Mouse (Mus musculus): ENCODE measurements around the gene Baiap2l1. TPM values are rescaled to one million over a fixed set of nuclear protein-coding genes. Genes with fewer than 3 reads are reported as not detected.
A peak's percentile ranks its signal among the peaks of the same experiment; 100 is the strongest.

Baiap2l1 gene
- polyA plus RNA-seq, 1 experiment from 2014 or later, result 2.3 TPM

DNA sequence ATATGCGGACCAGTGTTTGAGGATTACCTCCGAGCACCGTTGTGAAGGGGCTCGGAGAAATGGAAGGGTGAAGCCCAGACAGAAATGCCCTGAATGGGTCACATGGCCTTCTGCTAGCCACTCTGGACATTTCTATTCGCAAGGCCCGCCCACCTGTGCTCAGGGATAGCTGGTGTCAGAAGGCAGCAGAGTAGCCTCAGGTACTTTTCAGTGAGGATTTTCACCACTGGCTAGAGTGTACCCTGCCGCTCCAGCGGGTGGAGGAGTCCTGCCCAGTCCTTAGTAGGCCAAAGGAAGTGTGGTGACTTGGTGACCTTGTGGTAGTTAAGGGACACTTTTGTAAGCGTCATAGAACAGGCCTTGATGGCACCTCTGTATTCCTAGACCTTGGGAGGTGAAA, 96.6 kb downstream of the Baiap2l1 start:
- 89% methylated on average over 9 of the region's 9 CpGs for WGBS
- Histone ChIP-seq H3K4me1 (replicated peaks) (peaks cover 41% of the 10 kb centered on the region), H3K4me2 (no peak overlapping the region), H3K9ac (no peak overlapping the region), H3K27ac (replicated peaks) (no peak overlapping the region), H3K27me3 (no peaks in the 10 kb centered on the region), H3K9me3 (no peaks in the 10 kb centered on the region), H3K36me3 (peaks cover 10% of the 10 kb centered on the region), H3K4me3 (no peak overlapping the region)
- no peak for ATAC-seq (ENCODE audit: low FRiP score, low read depth)

DNA sequence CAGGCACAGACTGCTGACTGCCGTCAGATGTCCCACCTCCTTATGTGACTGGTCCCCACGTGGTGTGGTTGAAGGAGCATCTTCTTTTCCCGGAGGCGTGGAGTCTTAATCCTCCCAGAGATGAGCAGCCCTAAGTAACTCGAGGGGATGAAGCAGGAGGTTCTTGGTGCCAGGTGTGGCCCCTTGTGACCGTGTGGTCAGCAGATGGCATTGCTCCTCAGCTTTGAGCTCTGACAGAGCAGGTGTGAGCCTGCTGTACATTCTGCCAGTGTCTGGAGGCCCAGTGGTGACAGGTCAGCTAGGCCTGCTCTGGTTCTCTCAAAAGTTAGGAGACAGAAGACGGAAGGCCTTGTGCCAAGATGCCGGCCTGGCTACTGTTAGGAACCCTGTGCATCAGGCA, 97.4 kb downstream of the Baiap2l1 start:
- Histone ChIP-seq H3K27ac (replicated peaks) (no peak overlapping the region), H3K4me3 (no peak overlapping the region), H3K9ac (no peak overlapping the region), H3K27me3 (no peaks in the 10 kb centered on the region), H3K4me2 (no peak overlapping the region), H3K4me1 (replicated peaks) (peaks cover 43% of the 10 kb centered on the region), H3K9me3 (no peaks in the 10 kb centered on the region), H3K36me3 (peaks cover 10% of the 10 kb centered on the region)
- 85% methylated on average over 8 of the region's 8 CpGs for WGBS
- no peak for ATAC-seq (ENCODE audit: low FRiP score, low read depth)

DNA sequence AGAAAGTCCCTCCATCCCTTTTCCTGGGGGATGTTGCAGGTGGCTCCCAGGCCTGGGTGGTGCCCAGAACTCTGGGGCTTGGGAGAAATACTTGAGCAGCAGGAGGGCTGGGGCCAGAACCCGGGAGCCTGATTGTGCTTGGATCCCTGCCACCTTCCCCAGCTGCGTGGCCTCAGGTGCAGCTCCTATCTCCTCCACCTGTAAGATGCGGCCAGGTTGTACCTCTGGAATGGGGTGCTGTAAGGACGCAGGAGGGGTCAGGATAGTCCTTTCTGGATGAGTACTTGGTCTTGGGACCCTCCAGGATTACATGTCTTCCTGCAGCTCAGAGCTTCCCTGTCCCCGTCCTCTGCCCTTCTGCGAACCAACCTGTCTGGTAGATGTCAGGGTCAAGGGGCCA, 98.7 kb downstream of the Baiap2l1 start:
- Histone ChIP-seq H3K27ac (replicated peaks) (no peak overlapping the region), H3K4me3 (no peak overlapping the region), H3K4me2 (no peak overlapping the region), H3K9me3 (no peaks in the 10 kb centered on the region), H3K36me3 (peaks cover under 1% of the 10 kb centered on the region), H3K4me1 (replicated peaks) (peaks cover 48% of the 10 kb centered on the region), H3K9ac (0 out of 2 replicates have a peak overlapping the region, but pooled peaks have one; percentile 19), H3K27me3 (no peaks in the 10 kb centered on the region)
- no peak for ATAC-seq (ENCODE audit: low FRiP score, low read depth)
- WGBS, result 67% methylated on average over 6 of the region's 6 CpGs

DNA sequence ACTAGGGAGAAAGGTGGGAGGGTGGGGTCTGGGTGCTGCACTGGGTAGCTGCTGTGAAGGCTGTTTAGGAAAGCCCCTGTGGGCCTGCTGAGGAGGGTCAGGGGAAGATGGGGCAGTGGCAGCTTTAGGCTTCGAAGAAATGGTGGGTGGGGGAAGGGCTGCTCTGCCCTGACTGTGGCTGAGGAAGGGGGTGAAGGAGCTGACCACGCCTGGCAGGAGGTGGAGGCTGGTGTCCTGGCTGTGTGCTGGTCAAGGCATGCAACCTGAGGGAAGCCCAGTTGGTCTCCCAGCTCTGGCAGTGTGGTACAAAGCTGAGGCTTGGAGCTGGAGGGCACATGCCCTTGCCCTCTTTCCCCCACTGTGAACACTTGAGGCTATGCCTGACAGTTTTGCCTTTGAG, 99.2 kb downstream of the Baiap2l1 start:
- H3K9me3 ChIP-seq, result no peaks in the 10 kb centered on the region
- H3K4me2 ChIP-seq, result peak overlapping the region; percentile 75
- H3K4me1 ChIP-seq (replicated peaks), result peaks cover 49% of the 10 kb centered on the region
- no peaks in the 10 kb centered on the region; the same call in 1 of the 2 replicates for H3K36me3 ChIP-seq
- WGBS, result 24% methylated on average over 2 of the region's 2 CpGs
- H3K27ac ChIP-seq (replicated peaks), result no peak overlapping the region
- no peak for ATAC-seq (ENCODE audit: low FRiP score, low read depth)
- H3K27me3 ChIP-seq, result no peaks in the 10 kb centered on the region
- peak overlapping the region; percentile 19; the same call in 1 of the 2 replicates for H3K9ac ChIP-seq
- H3K4me3 ChIP-seq, result peak overlapping the region; percentile 83; the same call in 1 of the 2 replicates

DNA sequence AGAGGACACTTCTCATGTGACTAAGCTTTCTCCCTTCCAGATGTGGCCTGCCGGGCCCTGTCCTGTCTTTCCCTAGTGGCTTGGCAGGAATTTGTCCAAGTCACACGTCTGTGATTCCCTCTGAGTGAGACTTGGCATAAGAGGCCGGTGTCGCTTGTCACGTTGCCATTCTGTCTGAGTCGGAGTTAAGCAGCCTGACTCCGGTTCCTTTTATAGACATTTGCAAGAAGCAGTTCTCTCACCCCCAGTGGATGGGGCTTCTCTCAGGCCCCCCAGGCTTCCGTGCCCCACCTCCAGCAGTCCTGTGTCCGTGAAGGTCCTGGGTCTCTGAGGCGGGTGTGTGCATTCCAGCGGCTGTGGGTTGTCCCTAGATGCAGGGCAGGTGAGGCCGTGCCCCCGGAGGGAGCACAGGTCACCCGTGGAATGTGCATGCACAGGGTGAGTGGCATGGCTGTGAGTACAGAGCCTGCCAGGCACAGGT, 99.7 kb downstream of the Baiap2l1 start:
- ATAC-seq (ENCODE audit: low FRiP score, low read depth), result no peak
- Histone ChIP-seq H3K27me3 (no peaks in the 10 kb centered on the region), H3K4me1 (replicated peaks) (peaks cover 49% of the 10 kb centered on the region), H3K4me2 (peak overlapping the region; percentile 75), H3K9me3 (no peaks in the 10 kb centered on the region), H3K27ac (replicated peaks) (no peak overlapping the region), H3K36me3 (no peaks in the 10 kb centered on the region; the same call in 1 of the 2 replicates), H3K9ac (peak overlapping the region; percentile 19; the same call in 1 of the 2 replicates), H3K4me3 (peak overlapping the region; percentile 83)
- WGBS, result 30% methylated on average over 14 of the region's 14 CpGs

DNA sequence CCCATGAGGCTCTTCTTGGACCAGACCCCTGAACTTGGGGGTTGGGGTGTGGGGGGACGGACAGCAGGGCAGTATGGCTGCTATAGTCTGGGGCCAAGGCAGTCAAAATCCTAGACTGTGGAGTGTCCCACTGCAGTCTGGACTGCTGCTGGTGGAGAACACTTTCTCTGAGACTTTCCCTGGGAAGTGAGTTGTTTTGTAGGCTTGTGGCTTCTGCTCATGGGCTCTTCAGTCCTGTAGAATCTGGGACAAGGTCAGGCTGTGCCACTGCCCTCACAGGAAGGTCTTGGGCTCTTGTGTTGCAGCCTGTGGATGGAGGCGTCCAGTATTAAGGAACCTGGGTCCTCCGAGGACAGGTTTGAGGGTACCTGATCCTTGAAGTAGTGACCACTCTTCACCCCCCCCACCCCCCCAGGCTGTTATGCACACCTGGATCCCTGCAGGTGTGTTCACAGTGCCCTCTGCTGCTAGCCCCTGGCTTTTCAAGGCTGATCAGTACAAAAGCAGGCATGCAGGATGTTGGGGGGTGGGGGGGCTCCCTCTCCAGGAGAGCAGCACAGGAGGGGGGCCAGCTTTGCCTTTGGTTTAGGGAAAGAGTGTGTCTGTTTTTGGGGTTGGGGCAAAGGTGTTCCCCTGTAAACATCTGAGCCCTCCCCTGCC, 100.3 kb downstream of the Baiap2l1 start:
- no peak for ATAC-seq (ENCODE audit: low FRiP score, low read depth)
- no peak overlapping the region for H3K27ac ChIP-seq (replicated peaks)
- peak overlapping the region; percentile 75 for H3K4me2 ChIP-seq
- no peaks in the 10 kb centered on the region for H3K9me3 ChIP-seq
- no peaks in the 10 kb centered on the region for H3K36me3 ChIP-seq
- H3K4me1 ChIP-seq (replicated peaks), result peaks cover 47% of the 10 kb centered on the region
- WGBS, result 77% methylated on average over 3 of the region's 3 CpGs
- peak overlapping the region; percentile 83 for H3K4me3 ChIP-seq
- H3K9ac ChIP-seq, result peak overlapping the region; percentile 87; the same call in 1 of the 2 replicates
- no peaks in the 10 kb centered on the region for H3K27me3 ChIP-seq

DNA sequence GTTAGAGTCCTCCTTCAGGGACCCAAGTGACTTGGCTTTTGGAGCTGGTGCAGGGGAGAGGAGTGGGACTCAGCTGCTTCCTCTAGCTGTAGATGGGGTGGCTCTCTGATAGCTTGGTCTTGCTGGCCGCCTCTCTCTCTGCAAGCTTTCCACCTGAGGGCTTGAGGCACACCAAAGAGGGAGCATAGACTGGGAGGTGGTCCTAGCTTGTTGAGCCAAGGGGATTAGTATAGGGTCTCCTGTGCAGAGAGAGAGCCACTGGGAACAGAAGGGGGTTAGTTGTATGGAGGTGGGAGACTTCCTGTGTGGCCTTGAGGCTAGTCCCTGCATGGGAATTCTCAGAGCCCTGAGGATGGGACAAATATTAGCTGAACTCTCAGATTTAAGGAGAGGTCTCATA, 101.0 kb downstream of the Baiap2l1 start:
- 38% methylated on average over 1 of the region's 1 CpGs for WGBS
- H3K9me3 ChIP-seq, result no peaks in the 10 kb centered on the region
- no peak overlapping the region; the same call in 1 of the 2 replicates for H3K27ac ChIP-seq (replicated peaks)
- no peaks in the 10 kb centered on the region for H3K27me3 ChIP-seq
- peak overlapping the region; percentile 75 for H3K4me2 ChIP-seq
- peak overlapping the region; percentile 87 for H3K9ac ChIP-seq
- ATAC-seq (ENCODE audit: low FRiP score, low read depth), result no peak
- peaks cover 47% of the 10 kb centered on the region for H3K4me1 ChIP-seq (replicated peaks)
- peak overlapping the region; percentile 83 for H3K4me3 ChIP-seq
- no peaks in the 10 kb centered on the region for H3K36me3 ChIP-seq

DNA sequence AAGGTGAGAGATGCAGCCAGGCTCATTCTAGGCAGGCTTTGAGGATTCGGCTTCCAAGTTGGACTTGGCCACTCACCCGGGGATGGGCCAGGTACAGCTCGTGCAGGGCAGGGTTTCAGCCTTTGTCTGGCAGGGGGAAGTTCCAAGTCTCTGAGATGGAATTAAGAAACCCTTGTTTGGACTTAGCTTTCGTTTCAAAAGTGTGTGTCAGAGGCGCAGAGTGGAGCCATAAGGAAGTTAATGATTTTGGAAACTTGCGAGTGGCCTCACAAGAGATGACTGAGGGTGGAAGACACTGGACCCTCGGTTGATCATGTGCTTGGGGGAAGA, 101.4 kb downstream of the Baiap2l1 start:
- Histone ChIP-seq H3K36me3 (no peaks in the 10 kb centered on the region), H3K9ac (peak overlapping the region; percentile 87), H3K9me3 (no peaks in the 10 kb centered on the region), H3K4me3 (peak overlapping the region; percentile 83), H3K4me1 (replicated peaks) (peaks cover 44% of the 10 kb centered on the region), H3K4me2 (peak overlapping the region; percentile 75), H3K27me3 (no peaks in the 10 kb centered on the region), H3K27ac (replicated peaks) (peak overlapping the region; percentile 84)
- 10% methylated on average over 7 of the region's 7 CpGs for WGBS
- ATAC-seq (ENCODE audit: low FRiP score, low read depth), result no peak

DNA sequence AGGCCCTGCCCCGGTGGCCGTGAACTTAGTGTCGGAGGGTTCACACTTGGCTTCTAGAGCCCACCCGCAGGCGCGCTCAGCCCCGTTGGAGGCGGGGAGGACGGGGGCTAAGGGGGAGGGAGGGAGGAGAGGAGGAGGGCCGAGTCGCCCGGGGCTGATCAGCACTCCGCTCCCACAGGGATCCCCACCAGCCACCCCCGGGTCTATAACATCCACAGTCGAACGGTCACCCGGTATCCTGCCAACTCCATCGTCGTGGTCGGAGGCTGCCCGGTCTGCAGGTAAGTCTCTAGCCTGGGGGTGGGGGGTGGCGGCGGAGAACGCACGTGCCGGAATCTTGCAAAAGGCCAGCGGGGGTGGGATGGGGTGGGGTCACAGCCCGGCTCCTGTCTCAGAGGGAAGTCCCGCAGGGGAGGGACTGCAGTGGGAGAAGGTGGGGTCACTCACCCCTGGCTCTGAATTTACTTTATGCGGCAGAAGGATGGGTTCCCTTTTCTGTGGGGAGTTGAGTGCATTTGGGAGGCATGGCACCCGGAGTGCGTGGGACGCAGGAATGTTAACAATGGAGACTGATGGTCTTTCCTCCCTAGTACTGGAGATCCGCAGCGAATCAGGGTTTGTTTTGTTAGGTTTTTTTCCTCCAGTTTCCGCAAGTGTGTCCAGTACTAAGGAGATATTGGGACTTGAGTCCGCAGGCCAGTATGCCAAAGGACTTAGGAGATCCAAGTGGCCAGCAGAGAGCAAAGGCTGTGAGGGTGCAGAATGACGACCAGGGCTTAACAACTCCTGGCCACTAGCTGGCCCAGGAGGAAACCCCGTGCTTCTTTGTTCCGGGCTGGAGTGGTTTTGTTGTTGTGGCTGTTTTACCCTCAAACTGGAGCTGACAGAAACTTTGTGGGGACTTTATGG, 102.0 kb downstream of the Baiap2l1 start:
- Histone ChIP-seq H3K36me3 (no peaks in the 10 kb centered on the region), H3K27ac (replicated peaks) (peak overlapping the region; percentile 84), H3K9ac (peak overlapping the region; percentile 87), H3K4me2 (peak overlapping the region; percentile 75), H3K4me1 (replicated peaks) (peaks cover 41% of the 10 kb centered on the region), H3K4me3 (peak overlapping the region; percentile 83), H3K9me3 (no peaks in the 10 kb centered on the region), H3K27me3 (no peaks in the 10 kb centered on the region)
- WGBS, result under 1% methylated on average over 30 of the region's 40 CpGs
- ATAC-seq (ENCODE audit: low FRiP score, low read depth), result peak; percentile 37

DNA sequence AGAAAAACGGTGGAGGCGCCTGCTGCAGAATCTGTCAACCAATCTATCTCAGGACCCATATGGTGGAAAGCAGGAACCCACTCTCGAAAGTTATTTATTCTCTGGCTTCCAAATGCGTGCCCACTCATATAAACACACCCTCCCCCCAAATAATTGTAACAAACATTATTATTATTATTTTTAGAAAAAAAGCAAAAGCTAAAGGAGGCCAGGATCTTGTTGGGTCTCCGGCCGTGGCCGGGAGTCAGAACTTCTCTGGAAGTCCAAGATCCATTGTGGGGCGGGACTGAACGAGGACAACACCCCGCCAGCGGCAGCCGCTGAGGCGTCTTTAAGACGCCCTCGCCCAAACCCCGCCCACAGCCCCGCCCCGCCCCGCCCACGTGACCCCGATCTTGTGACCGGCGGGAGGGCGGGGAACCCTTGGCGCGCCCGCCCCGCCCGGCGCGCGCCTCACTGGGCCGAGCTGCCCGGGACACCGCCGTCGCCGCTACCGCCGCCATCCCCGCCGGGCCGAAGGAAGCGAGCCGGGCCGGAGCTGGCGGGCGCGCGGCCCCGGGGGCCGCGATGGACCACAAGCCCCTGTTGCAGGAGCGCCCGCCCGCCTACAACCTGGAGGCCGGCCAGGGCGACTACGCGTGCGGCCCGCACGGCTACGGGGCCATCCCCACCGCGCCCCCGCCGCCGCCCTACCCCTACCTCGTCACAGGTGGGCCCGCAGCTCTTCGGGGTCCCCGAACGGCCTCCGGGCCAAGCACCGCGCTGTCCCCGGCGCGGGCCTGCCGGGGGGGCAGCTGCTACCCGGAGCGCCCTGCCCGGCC, 102.9 kb downstream of the Baiap2l1 start:
- H3K9me3 ChIP-seq, result no peaks in the 10 kb centered on the region
- H3K4me2 ChIP-seq, result peak overlapping the region; percentile 75
- peak overlapping the region; percentile 87 for H3K9ac ChIP-seq

DNA sequence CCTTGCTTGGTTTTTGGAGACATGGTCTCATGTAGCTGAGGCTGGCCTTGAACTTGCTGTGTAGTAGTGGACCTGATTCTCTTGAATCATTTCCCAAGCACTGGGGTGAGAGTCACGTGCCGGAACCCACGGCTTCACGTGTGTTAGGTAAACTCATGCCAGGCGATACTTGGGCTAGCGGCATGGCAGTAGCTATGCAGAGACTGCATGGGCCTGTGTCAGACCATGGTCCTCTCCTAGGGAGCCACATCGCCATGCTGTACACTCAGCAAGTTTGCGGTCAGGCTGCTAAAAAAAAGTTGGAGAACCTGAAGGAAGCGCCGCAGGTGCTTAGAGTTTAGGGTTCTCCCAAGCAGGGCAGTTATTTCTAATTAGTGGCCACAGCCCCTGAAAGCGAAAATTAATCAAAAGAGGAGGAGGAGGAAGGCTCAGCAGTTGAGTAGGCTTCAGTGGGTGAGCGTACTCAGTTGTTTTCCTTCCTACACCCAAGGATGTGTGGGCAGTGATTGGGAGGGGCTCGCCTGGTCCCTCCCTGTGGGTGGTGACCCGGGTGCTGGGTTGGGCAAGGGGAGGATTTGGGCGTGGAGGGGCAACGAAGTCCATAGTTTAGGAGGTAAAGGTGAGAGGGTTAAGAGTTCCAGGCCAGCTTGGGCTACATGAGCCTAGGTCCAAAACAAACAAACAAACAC, 103.6 kb downstream of the Baiap2l1 start:
- peak overlapping the region; percentile 75 for H3K4me2 ChIP-seq
- 59% methylated on average over 16 of the region's 16 CpGs for WGBS
- H3K36me3 ChIP-seq, result no peaks in the 10 kb centered on the region
- peak overlapping the region; percentile 84; the same call in 1 of the 2 replicates for H3K27ac ChIP-seq (replicated peaks)
- H3K4me1 ChIP-seq (replicated peaks), result peaks cover 38% of the 10 kb centered on the region
- H3K9ac ChIP-seq, result 0 out of 2 replicates have a peak overlapping the region, but pooled peaks have one; percentile 87
- no peaks in the 10 kb centered on the region for H3K9me3 ChIP-seq
- H3K4me3 ChIP-seq, result peak overlapping the region; percentile 83
- peak; percentile 1; the same call in 1 of the 2 replicates for ATAC-seq (ENCODE audit: low FRiP score, low read depth)
- no peaks in the 10 kb centered on the region for H3K27me3 ChIP-seq

More for the DNA sequence above, 102.9 kb downstream of the Baiap2l1 start:
- H3K27ac ChIP-seq (replicated peaks), result peak overlapping the region; percentile 84
- WGBS, result under 1% methylated on average over 59 of the region's 84 CpGs
- no peaks in the 10 kb centered on the region for H3K27me3 ChIP-seq
- H3K4me3 ChIP-seq, result peak overlapping the region; percentile 83
- H3K36me3 ChIP-seq, result no peaks in the 10 kb centered on the region
- ATAC-seq (ENCODE audit: low FRiP score, low read depth), result peak; percentile 74
- H3K4me1 ChIP-seq (replicated peaks), result peaks cover 41% of the 10 kb centered on the region
